Mouse (Mus musculus): Measurements from ENCODE around the gene Gtsf1. TPM values are rescaled to one million over a fixed set of nuclear protein-coding genes. Genes with fewer than 3 reads are reported as not detected.

Gtsf1 gene
- polyA plus RNA-seq, 1 experiment from 2014 or later, result not detected

GRCm38 (mm10) chr15:103372461-103372860 is 57.8 kb downstream of the Gtsf1 start:
- H3K27ac ChIP-seq, result no peak overlapping the region
- H3K4me1 ChIP-seq, result peaks cover 4% of the 10 kb centered on the region
- peaks cover 9% of the 10 kb centered on the region; the same call in 1 of the 2 replicates for H3K27me3 ChIP-seq
- H3K9me3 ChIP-seq (replicated peaks), result no peaks in the 10 kb centered on the region
- H3K4me3 ChIP-seq, result no peak overlapping the region
- no peak for ATAC-seq (ENCODE audit: low FRiP score)
- H3K9ac ChIP-seq, result no peak overlapping the region
- no peak overlapping the region for H3K4me2 ChIP-seq (replicated peaks)
- H3K36me3 ChIP-seq, result no peaks in the 10 kb centered on the region

GRCm38 (mm10) chr15:103371741-103372140 is 58.5 kb downstream of the Gtsf1 start:
- Histone ChIP-seq H3K4me3 (no peak overlapping the region), H3K9ac (no peak overlapping the region), H3K36me3 (no peaks in the 10 kb centered on the region), H3K27ac (no peak overlapping the region), H3K4me2 (replicated peaks) (no peak overlapping the region), H3K9me3 (replicated peaks) (no peaks in the 10 kb centered on the region), H3K27me3 (peaks cover 11% of the 10 kb centered on the region; the same call in 1 of the 2 replicates), H3K4me1 (peaks cover 6% of the 10 kb centered on the region)
- 77% methylated on average over 1 of the region's 1 CpGs for WGBS
- no peak for ATAC-seq (ENCODE audit: low FRiP score)

DNA sequence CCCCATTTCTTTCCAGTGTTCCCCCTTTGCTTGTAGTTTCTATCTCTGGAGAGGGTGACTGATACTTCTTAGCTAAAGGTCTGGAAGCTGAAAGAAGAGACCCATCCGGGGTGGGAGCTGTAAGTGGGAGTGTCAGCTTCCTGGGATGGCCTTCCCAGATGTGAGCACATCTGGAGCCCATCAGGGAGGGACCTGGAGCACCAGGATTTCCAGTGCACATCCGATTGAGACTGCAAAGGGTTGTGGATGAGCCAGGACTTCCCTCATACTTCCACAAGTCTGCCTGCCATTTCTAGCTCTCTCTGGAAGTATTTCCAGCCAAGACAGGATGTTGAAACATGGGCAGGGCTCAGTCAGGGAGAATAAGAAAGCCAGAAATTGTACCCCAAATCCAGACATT is 59.1 kb downstream of the Gtsf1 start:
- Histone ChIP-seq H3K4me1 (peaks cover 11% of the 10 kb centered on the region), H3K27ac (no peak overlapping the region), H3K4me2 (replicated peaks) (no peak overlapping the region), H3K9ac (no peak overlapping the region), H3K4me3 (no peak overlapping the region), H3K9me3 (replicated peaks) (no peaks in the 10 kb centered on the region), H3K36me3 (no peaks in the 10 kb centered on the region), H3K27me3 (peaks cover 17% of the 10 kb centered on the region; the same call in 1 of the 2 replicates)
- 45% methylated on average over 2 of the region's 2 CpGs for WGBS
- no peak for ATAC-seq (ENCODE audit: low FRiP score)

DNA sequence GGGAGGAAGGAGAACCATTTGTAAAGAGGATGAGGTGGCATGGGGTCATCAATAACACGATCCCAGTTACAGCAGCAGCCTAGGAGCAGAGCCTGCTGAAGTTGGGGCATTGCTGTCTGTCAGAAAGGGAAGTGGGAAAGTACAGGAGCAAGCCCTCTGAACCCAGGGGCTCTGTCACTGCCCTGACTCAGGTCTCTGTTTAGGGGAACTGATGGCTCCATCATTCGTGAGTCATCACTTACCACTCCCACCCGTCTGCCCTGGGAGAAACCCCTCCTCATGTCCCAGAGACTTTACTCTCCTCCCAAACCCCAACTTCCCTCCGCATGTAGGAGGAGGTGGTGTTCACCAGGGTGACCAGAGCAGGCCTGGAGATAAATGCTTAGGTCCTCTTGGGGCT is 59.8 kb downstream of the Gtsf1 start:
- H3K4me3 ChIP-seq, result no peak overlapping the region
- H3K27ac ChIP-seq, result no peak overlapping the region
- H3K4me1 ChIP-seq, result peaks cover 17% of the 10 kb centered on the region
- 55% methylated on average over 4 of the region's 4 CpGs for WGBS
- H3K36me3 ChIP-seq, result no peaks in the 10 kb centered on the region
- H3K9me3 ChIP-seq (replicated peaks), result no peaks in the 10 kb centered on the region
- peaks cover 21% of the 10 kb centered on the region; the same call in 1 of the 2 replicates for H3K27me3 ChIP-seq
- no peak for ATAC-seq (ENCODE audit: low FRiP score)
- H3K4me2 ChIP-seq (replicated peaks), result no peak overlapping the region
- H3K9ac ChIP-seq, result no peak overlapping the region

DNA sequence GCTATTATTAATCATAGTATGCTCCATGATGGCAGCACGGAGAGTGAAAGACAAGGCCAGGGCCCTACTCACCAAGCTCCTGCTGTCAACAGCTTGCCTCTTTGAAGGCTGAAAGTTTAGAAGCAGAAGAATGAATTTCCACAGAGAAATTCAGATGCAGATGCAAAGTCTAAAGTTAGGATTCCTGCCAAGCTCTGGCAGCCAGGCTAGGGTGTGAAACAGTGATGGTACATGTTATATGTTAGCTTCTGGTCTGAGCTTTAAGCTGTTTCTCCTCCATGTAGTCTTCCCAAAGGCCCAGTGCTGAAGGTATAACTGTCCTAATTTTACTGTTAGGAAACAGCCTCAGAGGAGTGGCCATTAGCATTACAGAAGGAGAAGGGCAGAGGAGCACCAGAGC is 61.1 kb downstream of the Gtsf1 start:
- Histone ChIP-seq H3K4me1 (peaks cover 24% of the 10 kb centered on the region), H3K4me2 (replicated peaks) (no peak overlapping the region), H3K9me3 (replicated peaks) (no peaks in the 10 kb centered on the region), H3K27ac (no peak overlapping the region), H3K36me3 (no peaks in the 10 kb centered on the region), H3K4me3 (no peak overlapping the region), H3K27me3 (peaks cover 23% of the 10 kb centered on the region; the same call in 1 of the 2 replicates), H3K9ac (no peak overlapping the region)
- ATAC-seq (ENCODE audit: low FRiP score), result no peak
- 69% methylated on average over 1 of the region's 1 CpGs for WGBS

DNA sequence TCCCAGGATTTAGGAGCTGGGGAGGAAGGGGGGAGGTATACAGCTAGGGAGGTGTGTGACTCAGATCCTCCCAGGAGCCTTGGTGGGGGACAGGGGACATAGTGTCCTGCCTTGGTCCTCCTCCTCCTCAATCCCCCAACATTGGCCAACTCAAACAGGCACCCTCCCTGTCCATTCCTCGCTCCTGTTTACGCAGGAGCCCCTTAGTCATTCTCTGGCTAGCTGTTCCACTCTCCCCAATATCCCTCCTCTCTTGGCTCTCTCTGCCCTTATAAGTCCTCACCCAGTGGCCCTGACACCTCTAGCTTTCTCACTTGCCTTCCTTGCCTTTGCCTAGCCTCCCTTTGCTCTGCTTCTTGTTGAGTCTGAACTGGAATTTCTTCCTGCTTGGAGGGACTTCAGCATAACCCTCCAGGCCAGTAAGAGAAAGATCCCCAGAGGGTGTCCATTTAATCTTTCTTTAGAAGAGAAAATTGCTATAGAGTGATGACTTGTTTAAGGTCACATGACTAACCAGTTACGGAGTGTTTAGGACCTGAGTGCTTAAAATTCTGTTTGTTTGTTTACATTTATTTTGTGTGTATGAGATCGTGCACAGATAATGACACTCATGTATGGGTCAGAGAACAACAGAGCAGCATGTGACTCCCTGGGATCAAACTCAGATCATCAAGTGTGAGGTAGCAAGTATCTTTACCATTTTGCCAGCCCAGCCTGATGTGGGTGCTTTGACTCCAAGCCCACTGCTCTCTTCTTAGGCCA is 61.9 kb downstream of the Gtsf1 start:
- ATAC-seq (ENCODE audit: low FRiP score), result no peak
- Histone ChIP-seq H3K4me3 (no peak overlapping the region), H3K27ac (no peak overlapping the region), H3K36me3 (no peaks in the 10 kb centered on the region), H3K4me2 (replicated peaks) (no peak overlapping the region), H3K9me3 (replicated peaks) (no peaks in the 10 kb centered on the region), H3K9ac (no peak overlapping the region), H3K4me1 (peaks cover 24% of the 10 kb centered on the region), H3K27me3 (peaks cover 23% of the 10 kb centered on the region; the same call in 1 of the 2 replicates)
- WGBS, result 78% methylated on average over 4 of the region's 4 CpGs

- peak within 1 kb of the TSS; percentile 75 for H3K9ac ChIP-seq
- peak within 1 kb of the TSS; percentile 52; the same call in 1 of the 2 replicates for H3K27ac ChIP-seq
- H3K4me3 ChIP-seq, result peak within 1 kb of the TSS; percentile 61
- under 1% methylated on average over 50 of the region's 51 CpGs for WGBS
- ATAC-seq (ENCODE audit: low FRiP score), result peak; percentile 69
- H3K9me3 ChIP-seq (replicated peaks), result no peaks in the 10 kb centered on the region
- H3K4me1 ChIP-seq, result peaks cover 24% of the 10 kb centered on the region
- H3K36me3 ChIP-seq, result no peaks in the 10 kb centered on the region
- peak within 1 kb of the TSS; percentile 95 for H3K4me2 ChIP-seq (replicated peaks)
- H3K27me3 ChIP-seq, result peaks cover 23% of the 10 kb centered on the region; the same call in 1 of the 2 replicates
Observed at GRCm38 (mm10) chr15:103366376-103367149, 63.7 kb downstream of the Gtsf1 start, which contains the start of gene Itga5. Gene Itga5 (minus strand): TSS chr15:103366763.

- peak; percentile 49 for ATAC-seq (ENCODE audit: low FRiP score)
- Histone ChIP-seq H3K27ac (peak overlapping the region; percentile 52; the same call in 1 of the 2 replicates), H3K4me2 (replicated peaks) (peak overlapping the region; percentile 95), H3K36me3 (no peaks in the 10 kb centered on the region), H3K4me3 (peak overlapping the region; percentile 61), H3K9ac (peak overlapping the region; percentile 75), H3K27me3 (peaks cover 23% of the 10 kb centered on the region; the same call in 1 of the 2 replicates), H3K4me1 (peaks cover 24% of the 10 kb centered on the region), H3K9me3 (replicated peaks) (no peaks in the 10 kb centered on the region)
- WGBS, result under 1% methylated on average over 51 of the region's 51 CpGs
Observed at GRCm38 (mm10) chr15:103365471-103366375, 64.5 kb downstream of the Gtsf1 start.

- Histone ChIP-seq H3K4me3 (peak overlapping the region; percentile 61), H3K36me3 (no peaks in the 10 kb centered on the region), H3K4me2 (replicated peaks) (peak overlapping the region; percentile 95), H3K9ac (0 out of 2 replicates have a peak overlapping the region, but pooled peaks have one; percentile 75), H3K27me3 (peaks cover 23% of the 10 kb centered on the region; the same call in 1 of the 2 replicates), H3K9me3 (replicated peaks) (no peaks in the 10 kb centered on the region), H3K27ac (no peak overlapping the region), H3K4me1 (peaks cover 24% of the 10 kb centered on the region)
- WGBS, result 53% methylated on average over 4 of the region's 4 CpGs
- ATAC-seq (ENCODE audit: low FRiP score), result no peak
Observed at GRCm38 (mm10) chr15:103364761-103365160, 65.5 kb downstream of the Gtsf1 start.

DNA sequence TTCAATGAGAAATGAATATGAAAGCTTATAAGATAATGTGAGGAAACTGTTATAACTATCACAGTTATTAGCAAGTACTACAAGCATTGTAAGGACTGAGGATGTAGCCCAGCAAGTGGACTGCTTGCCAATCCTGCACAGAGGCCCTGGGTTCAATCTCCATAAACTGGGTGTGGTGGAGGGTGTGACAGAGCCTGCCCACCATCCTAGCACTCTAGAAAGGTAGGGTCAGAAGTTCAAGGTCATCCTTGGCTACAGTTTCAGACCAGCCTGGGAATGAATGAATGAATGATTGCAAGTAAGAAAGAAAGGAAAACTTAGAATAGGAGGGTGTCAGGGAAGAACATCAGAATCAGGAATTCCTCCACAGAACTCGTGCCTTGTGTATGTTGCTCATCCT is 66.5 kb downstream of the Gtsf1 start:
- H3K4me1 ChIP-seq, result peaks cover 31% of the 10 kb centered on the region
- no peak for ATAC-seq (ENCODE audit: low FRiP score)
- H3K4me3 ChIP-seq, result no peak overlapping the region
- no peaks in the 10 kb centered on the region for H3K36me3 ChIP-seq
- no peak overlapping the region for H3K27ac ChIP-seq
- H3K9ac ChIP-seq, result no peak overlapping the region
- H3K4me2 ChIP-seq (replicated peaks), result no peak overlapping the region
- no peaks in the 10 kb centered on the region for H3K9me3 ChIP-seq (replicated peaks)
- peaks cover 23% of the 10 kb centered on the region; the same call in 1 of the 2 replicates for H3K27me3 ChIP-seq
- 79% methylated on average over 1 of the region's 1 CpGs for WGBS

- no peaks in the 10 kb centered on the region for H3K9me3 ChIP-seq (replicated peaks)
- ATAC-seq (ENCODE audit: low FRiP score), result no peak
- no peak overlapping the region for H3K4me3 ChIP-seq
- no peak overlapping the region for H3K27ac ChIP-seq
- H3K36me3 ChIP-seq, result no peaks in the 10 kb centered on the region
- H3K27me3 ChIP-seq, result peaks cover 16% of the 10 kb centered on the region; the same call in 1 of the 2 replicates
- WGBS, result 93% methylated on average over 3 of the region's 3 CpGs
- no peak overlapping the region for H3K9ac ChIP-seq
- peaks cover 32% of the 10 kb centered on the region for H3K4me1 ChIP-seq
- no peak overlapping the region for H3K4me2 ChIP-seq (replicated peaks)
Observed at GRCm38 (mm10) chr15:103362950-103363349, 67.3 kb downstream of the Gtsf1 start.

Data from hindbrain, embryonic 12.5 days (tissue).